Mouse (Mus musculus) MEL (cell line): ENCODE data around the gene Eva1a. TPM values are rescaled to one million over a fixed set of nuclear protein-coding genes. Genes with fewer than 3 reads are reported as not detected.

ENCODE experiments used
- DNase-seq: peaks from one replicate; pipeline ENCODE4 v3.0.0; 2011; ENCODE audit warnings: low read depth, low spot score
- H3K27ac ChIP-seq: 2 replicates; pipeline ENCODE4 v1.5.1; 2012; ENCODE audit warnings: low read depth, mild to moderate bottlenecking, control low read depth, low read length, moderate library complexity; ENCODE audit not compliant: control insufficient read depth
- H3K27me3 ChIP-seq, 2 experiments: fragments of 150-350 bp in 1 of 2; sonication (generic) in 1 of 2; 2 replicates each; pipeline ENCODE4 v1.6.1; 2012; ENCODE audit warnings: low read length in 2 of 2, mild to moderate bottlenecking in 2 of 2, improper control_type of control experiment in 1 of 2, moderate library complexity in 1 of 2; ENCODE audit not compliant: insufficient read depth in 2 of 2, control insufficient read depth in 1 of 2
- H3K36me3 ChIP-seq, 2 experiments: 2 replicates each; pipeline ENCODE4 v1.6.1; 2012 to 2014; ENCODE audit warnings: low read length in 2 of 2, improper control_type of control experiment in 1 of 2, inconsistent platforms in 1 of 2, mild to moderate bottlenecking in 1 of 2; ENCODE audit not compliant: insufficient read depth in 2 of 2, control insufficient read depth in 1 of 2
- H3K4me1 ChIP-seq, 2 experiments: fragments of 150-350 bp in 1 of 2; sonication (generic) in 1 of 2; 2 replicates each; pipeline ENCODE4 v1.6.1; 2012; ENCODE audit warnings: low read length in 2 of 2, improper control_type of control experiment in 1 of 2, mild to moderate bottlenecking in 1 of 2; ENCODE audit not compliant: insufficient read depth in 2 of 2, control insufficient read depth in 1 of 2
- H3K4me3 ChIP-seq, 2 experiments: fragments of 150-350 bp in 1 of 2; sonication (generic) in 1 of 2; 2 replicates each; pipeline ENCODE4 v1.5.1; 2012; ENCODE audit warnings: low read depth in 2 of 2, low read length in 2 of 2, mild to moderate bottlenecking in 2 of 2, moderate library complexity in 2 of 2, control low read depth in 1 of 2, improper control_type of control experiment in 1 of 2; ENCODE audit not compliant: control insufficient read depth in 1 of 2, insufficient read depth in 1 of 2
- H3K79me2 ChIP-seq: 2 replicates; pipeline ENCODE4 v1.6.1; 2012; ENCODE audit warnings: mild to moderate bottlenecking, low read length, moderate library complexity; ENCODE audit not compliant: control insufficient read depth, poor library complexity, insufficient read depth
- H3K9ac ChIP-seq: 2 replicates; pipeline ENCODE4 v1.6.1; 2012; ENCODE audit warnings: low read depth, mild to moderate bottlenecking, control low read depth, low read length, moderate library complexity; ENCODE audit not compliant: control insufficient read depth, poor library complexity, severe bottlenecking
- H3K9me3 ChIP-seq: fragments of 150-350 bp; sonication (generic); replicated peaks from 2 replicates; pipeline ENCODE4 v1.6.1; 2012; ENCODE audit warnings: mild to moderate bottlenecking, low read length, improper control_type of control experiment, moderate library complexity; ENCODE audit not compliant: insufficient read depth
- CHD1 ChIP-seq: IDR thresholded peaks from 2 replicates; pipeline ENCODE4 v1.6.1; 2012; ENCODE audit warnings: low read depth, mild to moderate bottlenecking, inconsistent platforms, low read length, improper control_type of control experiment
- CHD2 ChIP-seq: IDR thresholded peaks from 2 replicates; pipeline ENCODE4 v1.6.1; 2011; ENCODE audit warnings: low read length, improper control_type of control experiment
- GABPA ChIP-seq: IDR thresholded peaks from 2 replicates; pipeline ENCODE4 v1.6.1; 2012; ENCODE audit warnings: low read depth, mild to moderate bottlenecking, inconsistent platforms, low read length, improper control_type of control experiment, moderate library complexity
- MEF2A ChIP-seq: IDR thresholded peaks from 2 replicates; pipeline ENCODE4 v1.6.1; 2014; ENCODE audit warnings: low read depth, mild to moderate bottlenecking, inconsistent platforms, low read length, improper control_type of control experiment; ENCODE audit not compliant: poor library complexity, insufficient replicate concordance, severe bottlenecking; ENCODE audit errors: extremely low read depth
- MXI1 ChIP-seq: IDR thresholded peaks from 2 replicates; pipeline ENCODE4 v1.6.1; 2011; ENCODE audit warnings: mild to moderate bottlenecking, low read depth, low read length, improper control_type of control experiment
- MYB ChIP-seq: IDR thresholded peaks from 2 replicates; pipeline ENCODE4 v1.6.1; 2011; ENCODE audit warnings: mild to moderate bottlenecking, low read depth, low read length, improper control_type of control experiment
- MYC ChIP-seq: IDR thresholded peaks from 2 replicates; pipeline ENCODE4 v1.6.1; 2011; ENCODE audit warnings: low read depth, mild to moderate bottlenecking, low read length, improper control_type of control experiment, moderate library complexity
- NELFE ChIP-seq: IDR thresholded peaks from 2 replicates; pipeline ENCODE4 v1.6.1; 2011; ENCODE audit warnings: low read depth, low read length, improper control_type of control experiment
- NRF1 ChIP-seq: IDR thresholded peaks from 2 replicates; pipeline ENCODE4 v1.6.1; 2014; ENCODE audit warnings: low read depth, mild to moderate bottlenecking, inconsistent platforms, low read length, improper control_type of control experiment, moderate library complexity; ENCODE audit not compliant: poor library complexity, insufficient read depth, severe bottlenecking
- POLR2AphosphoS2 ChIP-seq: IDR thresholded peaks from 2 replicates; pipeline ENCODE4 v1.6.1; 2011; ENCODE audit warnings: low read length, improper control_type of control experiment
- POLR2AphosphoS5 ChIP-seq: IDR thresholded peaks from 2 replicates; pipeline ENCODE4 v1.6.1; 2012; ENCODE audit warnings: low read depth, borderline replicate concordance, mild to moderate bottlenecking, inconsistent platforms, low read length, moderate library complexity, mixed read lengths
- SMC3 ChIP-seq: IDR thresholded peaks from 2 replicates; pipeline ENCODE4 v1.6.1; 2011; ENCODE audit warnings: low read depth, low read length, improper control_type of control experiment
- TAL1 ChIP-seq: IDR thresholded peaks from 2 replicates; pipeline ENCODE4 v1.6.1; 2012; ENCODE audit warnings: mild to moderate bottlenecking, inconsistent platforms, low read length, moderate library complexity, mixed read lengths
- TBP ChIP-seq: IDR thresholded peaks from 2 replicates; pipeline ENCODE4 v1.8.0; 2011; ENCODE audit warnings: low read depth, low read length, improper control_type of control experiment
- TCF12 ChIP-seq: IDR thresholded peaks from 2 replicates; pipeline ENCODE4 v1.6.1; 2014; ENCODE audit warnings: low read depth, mild to moderate bottlenecking, inconsistent platforms, low read length, improper control_type of control experiment, moderate library complexity
- UBTF ChIP-seq: IDR thresholded peaks from 2 replicates; pipeline ENCODE4 v1.6.1; 2012; ENCODE audit warnings: low read depth, mild to moderate bottlenecking, inconsistent platforms, low read length, improper control_type of control experiment, moderate library complexity, borderline replicate concordance; ENCODE audit not compliant: insufficient read depth
- USF2 ChIP-seq, 2 experiments: IDR thresholded peaks; 2 replicates each; pipeline ENCODE4 v1.6.1; 2011 to 2012; ENCODE audit warnings: improper control_type of control experiment in 2 of 2, low read length in 2 of 2, borderline replicate concordance in 1 of 2, inconsistent platforms in 1 of 2, low read depth in 1 of 2, mild to moderate bottlenecking in 1 of 2; ENCODE audit not compliant: insufficient read depth in 1 of 2
- ZKSCAN1 ChIP-seq: IDR thresholded peaks from 2 replicates; pipeline ENCODE4 v1.6.1; 2012; ENCODE audit warnings: low read depth, mild to moderate bottlenecking, inconsistent platforms, low read length, improper control_type of control experiment, moderate library complexity
- polyA plus RNA-seq, 2 experiments: library from polyadenylated mRNA; stranded (reverse) in 1 of 2; unstranded in 1 of 2; fragments of >175 nt in 1 of 2; fragments of >200 nt in 1 of 2; gene quantifications; 2 replicates each; pipeline versions ENCODE4 v1.2.1 to v1.2.4; 2012; ENCODE audit warnings: low replicate concordance in 2 of 2, low read depth in 1 of 2; ENCODE audit not compliant: insufficient read length in 2 of 2, insufficient read depth in 1 of 2, missing spikeins in 1 of 2
- total RNA-seq: library from RNA; depleted of rRNA; stranded (reverse); fragments of 300-350 nt; gene quantifications from 2 replicates; pipeline ENCODE4 v1.2.3, GENCODE M21; 2012

Eva1a gene
- total and polyA plus RNA-seq, 3 experiments = not detected

- Histone ChIP-seq H3K4me1 (no peaks in the 10 kb centered on the region), H3K4me3 (no peak overlapping the region), H3K79me2 (no peaks in the 10 kb centered on the region), H3K27ac (no peak overlapping the region), H3K9me3 (no peaks in the 10 kb centered on the region), H3K9ac (no peak overlapping the region), H3K36me3 (no peaks in the 10 kb centered on the region), H3K27me3 (no peaks in the 10 kb centered on the region)
- DNase-seq = no peak
- no peak for TF ChIP-seq POLR2AphosphoS2
- TF ChIP-seq NELFE = no peak
- TF ChIP-seq ZKSCAN1 = no peak
- no peak for TF ChIP-seq NRF1
- TF ChIP-seq MXI1 = no peak
- no peak for TF ChIP-seq POLR2AphosphoS5
- TF ChIP-seq MEF2A = no peak
- TF ChIP-seq UBTF = no peak
- TF ChIP-seq USF2 (IDR thresholded peaks at IDR 0.05; ENCODE audit: borderline replicate concordance in 1 of 2, insufficient read depth in 1 of 2, low read depth in 1 of 2, low read length in 2 of 2) = no peak
- no peak for TF ChIP-seq MYB
- no peak for TF ChIP-seq GABPA
- no peak for TF ChIP-seq TAL1
Measured at GRCm38 (mm10) chr6:82083655-82084054, 42.8 kb downstream of the Eva1a start.

DNA sequence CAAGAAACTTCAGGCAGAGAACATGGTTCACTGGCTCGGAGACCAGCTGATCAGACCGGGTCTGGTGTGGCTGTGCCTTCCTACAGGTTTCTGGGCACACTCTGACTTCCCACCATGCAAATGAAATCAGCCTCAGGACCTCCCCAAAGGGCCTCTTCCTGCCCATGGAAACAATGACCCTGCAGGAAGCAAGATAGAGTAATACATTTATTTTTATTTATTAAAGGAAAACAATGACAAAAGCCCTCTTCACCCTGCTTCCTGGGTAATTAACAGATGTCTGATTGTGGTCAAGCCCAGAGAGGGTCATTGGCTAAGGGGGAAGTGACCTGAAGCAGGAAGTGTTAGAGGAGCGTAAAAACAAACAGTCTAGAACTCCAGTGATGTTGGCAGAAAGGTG is 43.4 kb downstream of the Eva1a start:
- Histone ChIP-seq H3K79me2 (no peaks in the 10 kb centered on the region), H3K36me3 (no peaks in the 10 kb centered on the region), H3K4me1 (no peaks in the 10 kb centered on the region), H3K9me3 (no peaks in the 10 kb centered on the region), H3K27ac (no peak overlapping the region), H3K9ac (no peak overlapping the region), H3K4me3 (no peak overlapping the region), H3K27me3 (no peaks in the 10 kb centered on the region)
- DNase-seq = no peak
- TF ChIP-seq TBP = no peak
- no peak for TF ChIP-seq SMC3
- no peak for TF ChIP-seq TCF12
- TF ChIP-seq CHD2 = no peak
- TF ChIP-seq MYC = no peak
- TF ChIP-seq CHD1 = no peak
- no peak for TF ChIP-seq MYB
